Mouse (Mus musculus): ENCODE measurements around the gene Kctd18.

DNA sequence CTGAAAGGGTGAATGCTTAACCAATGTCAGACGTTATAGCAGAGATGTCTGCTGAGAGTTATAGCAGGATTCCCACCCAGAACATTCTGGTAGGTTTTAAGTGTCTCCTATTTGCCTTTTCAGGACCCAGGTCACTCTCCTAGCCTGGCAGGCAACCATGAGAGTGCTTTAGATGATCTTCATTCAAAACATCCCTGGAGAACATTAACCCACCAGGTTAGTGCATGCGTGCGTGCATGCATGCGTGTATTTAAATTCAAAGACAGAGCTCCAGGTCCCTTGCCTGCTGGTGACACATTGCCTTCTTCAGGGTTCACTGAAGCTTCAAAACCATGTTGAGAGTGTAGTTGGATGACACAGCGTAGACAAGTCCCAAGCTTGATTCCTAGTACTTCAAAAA, 46.4 kb upstream of the Kctd18 start:
- no peak for TF ChIP-seq SIN3A (IDR thresholded peaks at IDR 0.05; ENCODE audit: low read length)
- TF ChIP-seq EP300 (IDR thresholded peaks at IDR 0.05; ENCODE audit: low read length): no peak
- TF ChIP-seq POLR2A (IDR thresholded peaks at IDR 0.05; ENCODE audit: low read depth, low read length): no peak
- TF ChIP-seq CTCF (conservative IDR thresholded peaks at IDR 0.05 in 1 of 2, IDR thresholded peaks at IDR 0.05 in 1 of 2; ENCODE audit: low read depth in 2 of 2, low read length in 2 of 2): no peak
- no peak for TF ChIP-seq ETS1 (conservative IDR thresholded peaks at IDR 0.05; ENCODE audit: low read depth, low read length)
- TF ChIP-seq UBTF (IDR thresholded peaks at IDR 0.05; ENCODE audit: low read depth, low read length): no peak
- no peak for TF ChIP-seq ZC3H11A (IDR thresholded peaks at IDR 0.05; ENCODE audit: low read depth, low read length)
